ENCODE assay signal across 9 mouse cellular contexts in genomic region chr11:30091892-30092291, GRCm38 (mm10).
DNase-seq lines count a peak whose midpoint lies in the region; ATAC-seq lines count a peak whose summit lies in the region.
"Had no signal": no experiment of that assay in that cellular context is flagged by ENCODE, and none has a peak within 500 bp of the region (broad histone marks: within the 10 kb centered on the region; RNA-seq: fewer than 3 reads in every experiment).

No protein-coding gene starts in this region.

- H3K9me3 ChIP-seq in embryonic facial prominence, embryonic 14.5 days (ENCODE audit: control insufficient read depth, low read length): no peaks in the 10 kb centered on the region
- no peaks in the 10 kb centered on the region for H3K9me3 ChIP-seq in forebrain, embryonic 16.5 days (ENCODE audit: control insufficient read depth, low read length)

- WGBS in embryonic facial prominence, embryonic 14.5 days: 53% methylated on average over 4 of the region's 4 CpGs
- WGBS in forebrain, embryonic 16.5 days: 45% methylated on average over 4 of the region's 4 CpGs

- H3K4me2 ChIP-seq in embryonic facial prominence, embryonic 14.5 days (ENCODE audit: low read depth, low read length): no peak overlapping the region
- H3K4me2 ChIP-seq in forebrain, embryonic 16.5 days (ENCODE audit: low read length): no peak overlapping the region

- ATAC-seq in embryonic facial prominence, embryonic 14.5 days (ENCODE audit: low read depth): no peak
- ATAC-seq in forebrain, embryonic 16.5 days: no peak

- peaks cover 4% of the 10 kb centered on the region; the same call in 1 of the 2 replicates for H3K36me3 ChIP-seq in embryonic facial prominence, embryonic 14.5 days (ENCODE audit: control insufficient read depth, insufficient read depth, low read length)
- peaks cover 3% of the 10 kb centered on the region; the same call in 1 of the 2 replicates for H3K36me3 ChIP-seq in forebrain, embryonic 16.5 days (ENCODE audit: control insufficient read depth, insufficient read depth)

- H3K4me3 ChIP-seq in embryonic facial prominence, embryonic 14.5 days (ENCODE audit: low read depth, low read length): no peak overlapping the region
- no peak overlapping the region for H3K4me3 ChIP-seq in forebrain, embryonic 16.5 days (replicated peaks; ENCODE audit: low read length)

- H3K27ac ChIP-seq in embryonic facial prominence, embryonic 14.5 days (replicated peaks; ENCODE audit: low read depth, low read length): no peak overlapping the region
- no peak overlapping the region for H3K27ac ChIP-seq in forebrain, embryonic 16.5 days (ENCODE audit: low read length)

- H3K27me3 ChIP-seq in embryonic facial prominence, embryonic 14.5 days (replicated peaks; ENCODE audit: control insufficient read depth, insufficient read depth, low read length): no peaks in the 10 kb centered on the region
- H3K27me3 ChIP-seq in forebrain, embryonic 16.5 days (replicated peaks; ENCODE audit: control insufficient read depth, insufficient read depth, low read length): no peaks in the 10 kb centered on the region

- H3K4me1 ChIP-seq in embryonic facial prominence, embryonic 14.5 days (ENCODE audit: control insufficient read depth, insufficient read depth, low read length): no peaks in the 10 kb centered on the region
- H3K4me1 ChIP-seq in forebrain, embryonic 16.5 days (replicated peaks; ENCODE audit: control insufficient read depth, insufficient read depth, low read length): no peaks in the 10 kb centered on the region

- no peak overlapping the region for H3K9ac ChIP-seq in embryonic facial prominence, embryonic 14.5 days (ENCODE audit: low read depth, low read length)
- no peak overlapping the region for H3K9ac ChIP-seq in forebrain, embryonic 16.5 days (replicated peaks; ENCODE audit: low read depth, low read length)

- DNase-seq in kidney, adult 9 months: peak; percentile 29
- no peak for DNase-seq in kidney, adult 11 months
- peak; percentile 38 for DNase-seq in CD4-positive helper T cell, adult 2 months (ENCODE audit: low read depth, low spot score)
- DNase-seq in NIH3T3 (ENCODE audit: low read depth): peak; percentile 63
- DNase-seq in embryonic facial prominence, embryonic 14.5 days (ENCODE audit: low spot score): peak; percentile 43
- no peak for DNase-seq in frontal cortex, postnatal 10 days (ENCODE audit: low spot score in 2 of 2)
- no peak for DNase-seq in right cerebral cortex, postnatal 14 days
- DNase-seq: heart, postnatal 36 days had no signal

Comparison
In these comparisons a context has a peak if more than half of its experiments do, and no peak if none do; other contexts are left out.
1. DNase-seq: peak in kidney, adult 9 months (single experiment), CD4-positive helper T cell, adult 2 months (single experiment), NIH3T3 (single experiment) and embryonic facial prominence, embryonic 14.5 days (single experiment); none in kidney, adult 11 months (single experiment), frontal cortex, postnatal 10 days (0 of 2) and right cerebral cortex, postnatal 14 days (single experiment).